Mouse (Mus musculus): Measurements from ENCODE around the gene Mstn. TPM values are rescaled to one million over a fixed set of nuclear protein-coding genes. Genes with fewer than 3 reads are reported as not detected.

Mstn gene
- total RNA-seq, 2 experiments from 2014 or later = 0.41 to 0.62 TPM

DNA sequence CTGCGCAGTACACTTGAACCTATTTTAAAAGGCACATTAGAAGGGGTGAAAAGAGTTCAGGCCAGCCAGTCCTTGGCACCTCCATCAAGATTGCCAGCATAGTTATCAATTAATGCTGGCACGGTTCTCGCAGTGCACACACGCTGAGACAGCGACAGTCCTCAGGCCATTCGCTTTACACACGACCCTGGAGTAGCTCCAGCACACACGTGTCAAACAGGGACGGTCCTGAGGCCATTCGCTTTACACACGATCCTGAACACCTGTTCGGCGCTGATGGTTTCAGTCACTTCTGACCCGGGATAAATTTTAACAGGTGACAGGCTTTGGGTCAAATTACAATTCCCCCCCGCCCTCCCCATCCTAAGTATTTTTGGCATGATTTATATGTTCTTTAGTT, 23.8 kb downstream of the Mstn start:
- no peak for DNase-seq (ENCODE audit: low spot score in 2 of 2)
- intact Hi-C loops (cut with DNase I) = no loop called here

DNA sequence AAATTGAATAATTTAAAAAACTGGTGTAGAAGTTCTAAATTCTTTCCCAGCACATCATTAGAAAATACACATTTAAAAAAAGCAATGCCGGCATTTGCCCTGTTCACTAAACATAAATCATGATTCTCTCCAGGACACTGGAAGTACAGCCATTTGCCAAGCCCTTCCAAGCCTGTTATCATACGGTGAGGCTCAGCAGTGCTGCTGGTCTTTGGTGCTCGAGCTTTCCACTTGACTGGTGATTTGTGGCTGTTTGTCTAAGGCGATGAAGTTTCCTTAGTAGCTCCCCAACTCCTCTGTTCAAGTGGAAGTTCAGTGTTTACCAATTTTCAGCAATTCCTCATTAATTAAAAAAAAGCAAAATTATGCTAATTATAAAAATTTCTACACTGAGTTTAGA, 24.6 kb downstream of the Mstn start:
- DNase-seq (ENCODE audit: low spot score in 2 of 2) = no peak
- intact Hi-C loops (cut with DNase I) = no loop called here

DNA sequence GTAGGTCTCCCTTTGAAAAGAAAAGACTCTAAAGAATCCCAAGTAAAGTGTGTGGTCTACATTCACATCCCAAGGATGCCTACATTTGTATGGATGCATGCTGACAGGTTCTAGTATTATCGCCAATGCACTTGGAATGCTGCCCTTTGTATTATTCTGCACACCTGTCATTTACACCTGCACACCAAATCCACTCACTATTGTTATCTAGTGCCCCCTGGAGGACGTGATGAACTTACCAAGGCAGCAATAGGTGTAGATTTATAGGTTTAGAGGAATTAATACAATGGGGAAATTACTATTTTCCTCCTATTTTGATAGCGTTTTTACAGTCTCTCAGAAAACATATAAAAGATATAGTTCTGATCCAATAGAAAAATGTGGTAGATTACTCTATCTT, 31.7 kb downstream of the Mstn start:
- intact Hi-C loops (cut with DNase I) = no loop called here

DNA sequence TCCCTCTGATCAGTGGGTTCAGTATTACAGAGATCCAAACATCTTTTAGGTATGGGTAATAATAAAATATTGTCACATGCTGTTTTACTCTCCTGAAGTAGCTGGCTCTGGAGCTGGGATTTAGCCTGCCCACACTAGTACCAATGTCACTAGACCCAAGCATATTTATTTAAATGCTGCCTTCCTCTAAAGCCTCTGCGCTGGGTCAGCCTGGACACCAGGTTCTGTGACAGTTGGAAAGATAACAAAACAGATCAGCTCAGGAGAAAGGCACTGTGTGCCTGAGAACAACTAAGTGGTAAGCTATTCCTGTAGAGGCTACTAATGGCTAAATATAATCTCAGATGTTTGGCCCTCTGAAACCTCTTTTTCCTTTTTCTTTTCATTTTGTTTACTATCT, 49.1 kb downstream of the Mstn start:
- no peak for DNase-seq (ENCODE audit: low spot score in 2 of 2)
- intact Hi-C loops (cut with DNase I) = no loop called here

More for the DNA sequence above, 31.7 kb downstream of the Mstn start:
- no peak for DNase-seq (ENCODE audit: low spot score in 2 of 2)

Other genes with a start within 250 kb of the Mstn start
- gene Inpp1, start 244.0 kb upstream of the Mstn start, total RNA-seq (2021) = 10 to 100 TPM; 39.2 to 41.7 TPM
- 10 to 100 TPM; 13.1 to 15.2 TPM for gene Hibch, start 216.7 kb upstream of the Mstn start, total RNA-seq (2021)
- 10 to 100 TPM; 13.7 to 16.3 TPM for gene 1700019D03Rik, start 41.5 kb upstream of the Mstn start, total RNA-seq (2021)
- not detected for gene 1700019A02Rik, start 126.0 kb downstream of the Mstn start, total RNA-seq (2021)
- 10 to 100 TPM; 21.2 to 22.0 TPM for gene Pms1, start 235.4 kb downstream of the Mstn start, total RNA-seq (2021)
- gene Ormdl1, start 235.5 kb downstream of the Mstn start, total RNA-seq (2021) = 1 to 10 TPM; 7.3 to 8.3 TPM
- gene Gm28778, start 235.5 kb downstream of the Mstn start, total RNA-seq (2021) = 1 to 10 TPM in 1 of 2 experiments, not detected in 1; 1.1 TPM

Measured in left cerebral cortex, postnatal 25 days (tissue).